Mouse (Mus musculus): ENCODE measurements around the gene Lman2l.

The Lman2l gene

GRCm38 (mm10) chr1:36467446-36467845, 22.4 kb upstream of the Lman2l start:
- in situ Hi-C loops (cut with MboI; ENCODE audit: low pct_unique_long_range_greater_than_20kb in 1 of 2, low sequenced_read_pairs in 2 of 2, unreplicated experiment in 1 of 2), result no loop called here

- in situ Hi-C loops (cut with MboI; ENCODE audit: low pct_unique_long_range_greater_than_20kb in 1 of 2, low sequenced_read_pairs in 2 of 2, unreplicated experiment in 1 of 2), result no loop called here
These were observed 20.6 kb upstream of the Lman2l start for GRCm38 (mm10) chr1:36465641-36466160.

GRCm38 (mm10) chr1:36461829-36462228, 16.8 kb upstream of the Lman2l start:
- in situ Hi-C loops (cut with MboI; ENCODE audit: low pct_unique_long_range_greater_than_20kb in 1 of 2, low sequenced_read_pairs in 2 of 2, unreplicated experiment in 1 of 2), result no loop called here

- in situ Hi-C loops (cut with MboI; ENCODE audit: low pct_unique_long_range_greater_than_20kb in 1 of 2, low sequenced_read_pairs in 2 of 2, unreplicated experiment in 1 of 2), result no loop called here
These were observed 13.1 kb upstream of the Lman2l start for GRCm38 (mm10) chr1:36458169-36458568.

GRCm38 (mm10) chr1:36457388-36458014, 12.4 kb upstream of the Lman2l start:
- in situ Hi-C loops (cut with MboI; ENCODE audit: low pct_unique_long_range_greater_than_20kb in 1 of 2, low sequenced_read_pairs in 2 of 2, unreplicated experiment in 1 of 2), result no loop called here

GRCm38 (mm10) chr1:36454055-36454815, 9.2 kb upstream of the Lman2l start:
- in situ Hi-C loops (cut with MboI; ENCODE audit: low pct_unique_long_range_greater_than_20kb in 1 of 2, low sequenced_read_pairs in 2 of 2, unreplicated experiment in 1 of 2), result no loop called here

GRCm38 (mm10) chr1:36446841-36447240, 1.8 kb upstream of the Lman2l start:
- in situ Hi-C loops (cut with MboI; ENCODE audit: low pct_unique_long_range_greater_than_20kb in 1 of 2, low sequenced_read_pairs in 2 of 2, unreplicated experiment in 1 of 2), result no loop called here

- in situ Hi-C loops (cut with MboI; ENCODE audit: low pct_unique_long_range_greater_than_20kb in 1 of 2, low sequenced_read_pairs in 2 of 2, unreplicated experiment in 1 of 2), result no loop called here
These were observed 1.2 kb upstream of the Lman2l start for GRCm38 (mm10) chr1:36446106-36446824.

- in situ Hi-C loops (cut with MboI; ENCODE audit: low pct_unique_long_range_greater_than_20kb in 1 of 2, low sequenced_read_pairs in 2 of 2, unreplicated experiment in 1 of 2), result no loop called here
These were observed 437 bp upstream of the Lman2l start for GRCm38 (mm10) chr1:36445508-36445907.

GRCm38 (mm10) chr1:36441101-36441500, 4.0 kb downstream of the Lman2l start:
- in situ Hi-C loops (cut with MboI; ENCODE audit: low pct_unique_long_range_greater_than_20kb in 1 of 2, low sequenced_read_pairs in 2 of 2, unreplicated experiment in 1 of 2), result no loop called here

GRCm38 (mm10) chr1:36437223-36437622, 7.8 kb downstream of the Lman2l start:
- in situ Hi-C loops (cut with MboI; ENCODE audit: low pct_unique_long_range_greater_than_20kb in 1 of 2, low sequenced_read_pairs in 2 of 2, unreplicated experiment in 1 of 2), result no loop called here

- in situ Hi-C loops (cut with MboI; ENCODE audit: low pct_unique_long_range_greater_than_20kb in 1 of 2, low sequenced_read_pairs in 2 of 2, unreplicated experiment in 1 of 2), result no loop called here
These were observed 8.6 kb downstream of the Lman2l start for GRCm38 (mm10) chr1:36436515-36436914.

- in situ Hi-C loops (cut with MboI; ENCODE audit: low pct_unique_long_range_greater_than_20kb in 1 of 2, low sequenced_read_pairs in 2 of 2, unreplicated experiment in 1 of 2), result no loop called here
These were observed 10.0 kb downstream of the Lman2l start for GRCm38 (mm10) chr1:36435071-36435470.

GRCm38 (mm10) chr1:36433616-36434015, 11.5 kb downstream of the Lman2l start:
- in situ Hi-C loops (cut with MboI; ENCODE audit: low pct_unique_long_range_greater_than_20kb in 1 of 2, low sequenced_read_pairs in 2 of 2, unreplicated experiment in 1 of 2), result no loop called here

GRCm38 (mm10) chr1:36432999-36433398, 12.1 kb downstream of the Lman2l start:
- in situ Hi-C loops (cut with MboI; ENCODE audit: low pct_unique_long_range_greater_than_20kb in 1 of 2, low sequenced_read_pairs in 2 of 2, unreplicated experiment in 1 of 2), result no loop called here

- in situ Hi-C loops (cut with MboI; ENCODE audit: low pct_unique_long_range_greater_than_20kb in 1 of 2, low sequenced_read_pairs in 2 of 2, unreplicated experiment in 1 of 2), result no loop called here
These were observed 15.6 kb downstream of the Lman2l start for GRCm38 (mm10) chr1:36429511-36429910.

- in situ Hi-C loops (cut with MboI; ENCODE audit: low pct_unique_long_range_greater_than_20kb in 1 of 2, low sequenced_read_pairs in 2 of 2, unreplicated experiment in 1 of 2), result no loop called here
These were observed 40.5 kb downstream of the Lman2l start for GRCm38 (mm10) chr1:36404531-36404930.

- in situ Hi-C loops (cut with MboI; ENCODE audit: low pct_unique_long_range_greater_than_20kb in 1 of 2, low sequenced_read_pairs in 2 of 2, unreplicated experiment in 1 of 2), result no loop called here
These were observed 43.6 kb downstream of the Lman2l start for GRCm38 (mm10) chr1:36401509-36401908.

GRCm38 (mm10) chr1:36397041-36397440, 48.0 kb downstream of the Lman2l start:
- in situ Hi-C loops (cut with MboI; ENCODE audit: low pct_unique_long_range_greater_than_20kb in 1 of 2, low sequenced_read_pairs in 2 of 2, unreplicated experiment in 1 of 2), result no loop called here

All from mouse embryonic stem cell (cell line).